Mouse (Mus musculus): ENCODE data around the gene Tbk1. TPM values are rescaled to one million over a fixed set of nuclear protein-coding genes. Genes with fewer than 3 reads are reported as not detected.

Gene Tbk1
- polyA plus RNA-seq (2017; shearing (Covaris generic)) = 83.0 TPM

GRCm38 (mm10) chr10:121586675-121587370 lies at the start of gene Tbk1:
Tbk1 (minus strand) TSS chr10:121586787.

DNA sequence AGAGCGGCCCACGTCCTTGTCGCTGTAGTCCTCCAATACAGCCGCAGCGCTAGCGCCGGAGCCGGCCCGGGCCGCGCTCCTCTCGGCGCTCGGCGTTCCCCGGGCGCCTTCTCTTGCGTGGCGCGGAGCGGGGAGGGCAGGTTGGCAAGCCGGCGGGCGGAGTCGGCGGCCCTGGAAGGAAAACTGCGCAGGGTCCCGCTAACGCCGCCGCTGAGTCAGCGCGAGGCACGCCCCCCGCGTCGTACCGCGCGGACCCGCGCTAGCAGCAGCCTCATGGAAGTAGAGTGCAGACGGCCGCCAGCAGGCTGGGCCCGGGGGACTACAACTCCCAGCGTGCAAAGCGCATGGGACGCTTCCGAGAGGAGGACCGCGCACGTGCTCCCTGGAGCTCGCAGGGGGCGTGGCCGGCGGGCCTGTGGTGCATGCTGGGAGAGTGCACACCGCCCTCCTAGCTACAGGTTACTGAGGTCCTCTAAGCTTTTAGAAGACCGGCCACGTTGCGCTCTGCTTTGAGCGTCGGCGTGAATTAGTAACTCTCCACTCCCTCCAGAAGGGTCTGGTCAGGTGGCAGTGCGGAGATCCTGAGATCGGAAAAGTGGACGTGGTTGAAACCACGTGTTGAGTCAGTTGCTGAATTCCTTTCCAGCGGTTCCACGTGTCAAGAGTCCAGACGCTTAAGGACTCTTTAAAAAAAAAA lies 39.7 kb upstream of the Tbk1 start, which contains the start of gene Xpot:
Gene Xpot, minus strand, starts transcription at position 147 of the 697 bp plus-strand sequence.

Other genes with a start within 250 kb of the Tbk1 start
- 14.4 TPM for gene Tbc1d30, start 235.5 kb downstream of the Tbk1 start, polyA plus RNA-seq (2017; shearing (Covaris generic))
- gene Gns, start 221.7 kb downstream of the Tbk1 start, polyA plus RNA-seq (2017; shearing (Covaris generic)) = 38.5 TPM
- gene Rassf3, start 110.4 kb downstream of the Tbk1 start, polyA plus RNA-seq (2017; shearing (Covaris generic)) = 22.6 TPM
- 52.9 TPM for gene Xpot, start 39.5 kb upstream of the Tbk1 start, polyA plus RNA-seq (2017; shearing (Covaris generic))
- gene D930020B18Rik, start 54.8 kb upstream of the Tbk1 start, polyA plus RNA-seq (2017; shearing (Covaris generic)) = 0.26 TPM
- gene BC048403, start 153.2 kb upstream of the Tbk1 start, polyA plus RNA-seq (2017; shearing (Covaris generic)) = 3.5 TPM